Mouse (Mus musculus) C2C12 (cell line): ENCODE results near the gene Foxn3.

Experiments used
- CTCF ChIP-seq: IDR thresholded peaks from one replicate; pipeline ENCODE4 v1.5.1; 2011; ENCODE audit not compliant: control insufficient read depth, insufficient read depth, insufficient read length
- MYOG ChIP-seq: IDR thresholded peaks from one replicate; pipeline ENCODE4 v1.6.1; 2011; ENCODE audit not compliant: control insufficient read depth, insufficient read length; ENCODE audit errors: extremely low read depth
- USF1 ChIP-seq: IDR thresholded peaks from one replicate; pipeline ENCODE4 v1.6.1; 2011; ENCODE audit warnings: low read depth, mild to moderate bottlenecking, control low read depth, moderate library complexity

GRCm38 (mm10) chr12:99244264-99244663 is 319.1 kb downstream of the Foxn3 start:
- TF ChIP-seq USF1 (no peak), CTCF (no peak), MYOG (no peak)
